Comparison of ENCODE assay signal across 10 mouse cellular contexts in genomic region chr14:46999321-47000025, GRCm38 (mm10).
DNase-seq lines count a peak whose midpoint lies in the region; ATAC-seq lines count a peak whose summit lies in the region.
"Had no signal": no experiment of that assay in that cellular context is flagged by ENCODE, and none has a peak within 500 bp of the region (broad histone marks: within the 10 kb centered on the region; RNA-seq: fewer than 3 reads in every experiment).

No protein-coding gene starts in this region.

- 52% methylated on average over 9 of the region's 9 CpGs for WGBS in heart, embryonic 13.5 days
- 68% methylated on average over 9 of the region's 9 CpGs for WGBS in liver, embryonic 11.5 days

- ATAC-seq in heart, embryonic 13.5 days (ENCODE audit: extremely low read depth, insufficient number of reproducible peaks, low FRiP score, low TSS enrichment), result no peak
- ATAC-seq in liver, embryonic 11.5 days (replicated peaks; ENCODE audit: low FRiP score), result no peak

- H3K36me3 ChIP-seq in heart, embryonic 13.5 days, result no peaks in the 10 kb centered on the region
- no peaks in the 10 kb centered on the region for H3K36me3 ChIP-seq in liver, embryonic 11.5 days (ENCODE audit: control insufficient read depth, insufficient read depth, low read length)
- H3K36me3 ChIP-seq: G1E; liver, embryonic 15.5 days had no signal

- 0 out of 2 replicates have a peak overlapping the region, but pooled peaks have one; percentile 15 for H3K27ac ChIP-seq in heart, embryonic 13.5 days (replicated peaks)
- no peak overlapping the region for H3K27ac ChIP-seq in liver, embryonic 11.5 days (ENCODE audit: low read depth, low read length)
- H3K27ac ChIP-seq: liver, embryonic 15.5 days had no signal

- no peak overlapping the region for H3K9ac ChIP-seq in heart, embryonic 13.5 days
- H3K9ac ChIP-seq in liver, embryonic 11.5 days (ENCODE audit: low read depth, low read length), result no peak overlapping the region
- H3K9ac ChIP-seq: liver, embryonic 15.5 days had no signal

- H3K4me2 ChIP-seq in heart, embryonic 13.5 days, result no peak overlapping the region; the same call in 1 of the 2 replicates
- no peak overlapping the region for H3K4me2 ChIP-seq in liver, embryonic 11.5 days
- H3K4me2 ChIP-seq: liver, embryonic 15.5 days had no signal

- no peaks in the 10 kb centered on the region for H3K27me3 ChIP-seq in heart, embryonic 13.5 days (replicated peaks)
- no peaks in the 10 kb centered on the region for H3K27me3 ChIP-seq in liver, embryonic 11.5 days (replicated peaks; ENCODE audit: control insufficient read depth, insufficient read depth, low read length)

- DNase-seq in gastrocnemius, adult 18-20 months (ENCODE audit: low spot score), result peak; percentile 73
- no peak for DNase-seq in gastrocnemius, postnatal 4 days (ENCODE audit: low spot score in 2 of 2)
- peak; percentile 12 for DNase-seq in urinary bladder, postnatal 14 days (ENCODE audit: low spot score)
- no peak for DNase-seq in urinary bladder, postnatal 25 days (ENCODE audit: low spot score)
- DNase-seq in spleen, adult 12 weeks (ENCODE audit: low spot score), result no peak
- no peak for DNase-seq in liver, embryonic 11.5 days (ENCODE audit: low spot score)
- no peak for DNase-seq in layer of hippocampus, adult 9-10 months (ENCODE audit: low spot score)

- H3K4me1 ChIP-seq in heart, embryonic 13.5 days, result peaks cover 60% of the 10 kb centered on the region
- no peaks in the 10 kb centered on the region for H3K4me1 ChIP-seq in liver, embryonic 11.5 days (replicated peaks; ENCODE audit: control insufficient read depth, insufficient read depth, low read length)
- H3K4me1 ChIP-seq: liver, embryonic 15.5 days had no signal

- H3K9me3 ChIP-seq in heart, embryonic 13.5 days, result no peaks in the 10 kb centered on the region
- H3K9me3 ChIP-seq in liver, embryonic 11.5 days (ENCODE audit: control insufficient read depth, low read length), result no peaks in the 10 kb centered on the region
- H3K9me3 ChIP-seq: G1E; liver, embryonic 15.5 days had no signal

- H3K4me3 ChIP-seq in heart, embryonic 13.5 days, result no peak overlapping the region
- no peak overlapping the region for H3K4me3 ChIP-seq in liver, embryonic 11.5 days (ENCODE audit: low read depth, low read length)
- H3K4me3 ChIP-seq: liver, embryonic 15.5 days had no signal

Comparison
In these comparisons a context has a peak if more than half of its experiments do, and no peak if none do; other contexts are left out.
1. DNase-seq: peak in gastrocnemius, adult 18-20 months (single experiment) and urinary bladder, postnatal 14 days (single experiment); none in gastrocnemius, postnatal 4 days (0 of 2), urinary bladder, postnatal 25 days (single experiment), spleen, adult 12 weeks (single experiment), liver, embryonic 11.5 days (single experiment) and layer of hippocampus, adult 9-10 months (single experiment).